Mouse (Mus musculus) midbrain, embryonic 14.5 days (tissue): Measurements from ENCODE around the gene Frs2. TPM values are rescaled to one million over a fixed set of nuclear protein-coding genes. Genes with fewer than 3 reads are reported as not detected.

Experiments
- ATAC-seq: fragments of 200-750 bp; cut with Nextera tagmentation; 2 replicates; pipeline ENCODE4 v1.8.0; 2017; ENCODE audit warnings: moderate number of reproducible peaks, moderate library complexity; ENCODE audit not compliant: low FRiP score, low TSS enrichment
- DNase-seq: peaks from one replicate; pipeline ENCODE4 v3.0.0-alpha.2; 2015
- H3K27ac ChIP-seq: fragments of 300-500 bp; sonication (generic); replicated peaks from 2 replicates; pipeline ENCODE4 v1.5.1; 2014; ENCODE audit warnings: mild to moderate bottlenecking, low read depth, low read length, moderate library complexity
- H3K27me3 ChIP-seq: fragments of 300-500 bp; sonication (generic); 2 replicates; pipeline ENCODE4 v1.6.1; 2014; ENCODE audit warnings: low read length, control low read depth, mixed read lengths; ENCODE audit not compliant: control insufficient read depth, insufficient read depth
- H3K36me3 ChIP-seq: fragments of 300-500 bp; sonication (generic); 2 replicates; pipeline ENCODE4 v1.6.1; 2014; ENCODE audit warnings: low read length, control low read depth; ENCODE audit not compliant: control insufficient read depth, insufficient read depth
- H3K4me1 ChIP-seq: fragments of 300-500 bp; sonication (generic); 2 replicates; pipeline ENCODE4 v1.6.1; 2014; ENCODE audit warnings: mild to moderate bottlenecking, antibody characterized with exemption, low read length, control low read depth; ENCODE audit not compliant: control insufficient read depth, insufficient read depth
- H3K4me2 ChIP-seq: fragments of 300-500 bp; sonication (generic); 2 replicates; pipeline ENCODE4 v1.6.1; 2014; ENCODE audit warnings: mild to moderate bottlenecking, low read length, moderate library complexity
- H3K4me3 ChIP-seq: fragments of 300-500 bp; sonication (generic); replicated peaks from 2 replicates; pipeline ENCODE4 v1.5.1; 2014; ENCODE audit warnings: low read depth, low read length
- H3K9ac ChIP-seq: fragments of 300-500 bp; sonication (generic); replicated peaks from 2 replicates; pipeline ENCODE4 v1.6.1; 2014; ENCODE audit warnings: mild to moderate bottlenecking, low read length, moderate library complexity
- H3K9me3 ChIP-seq: fragments of 300-500 bp; sonication (generic); 2 replicates; pipeline ENCODE4 v1.6.1; 2016; ENCODE audit warnings: low read length, control low read depth, mixed read lengths; ENCODE audit not compliant: control insufficient read depth
- WGBS: fragments of 180-500 bp; shearing (Covaris S2); extraction: QIAGEN DNeasy Blood & Tissue Kit; methylation state at CpG from one replicate; pipeline ENCODE4 v1.1.7; 2014; 5-methylcytosine and 5-hydroxymethylcytosine counted together
- polyA plus RNA-seq: library from polyadenylated mRNA; unstranded; fragments of >200 nt; fragmentation: Nextera tagmentation; extraction: Ambion mirVana; gene quantifications from 2 replicates; pipeline ENCODE4 v1.2.1, GENCODE M21; 2014

Frs2 gene
- polyA plus RNA-seq, 1 experiment from 2014 or later: 30.3 TPM

GRCm38 (mm10) chr10:117150764-117151163, 2.4 kb upstream of the Frs2 start:
- no peak for DNase-seq
- H3K9ac ChIP-seq: no peak overlapping the region
- no peak overlapping the region for H3K4me3 ChIP-seq
- no peak overlapping the region for H3K4me2 ChIP-seq
- no peak overlapping the region for H3K27ac ChIP-seq
- no peaks in the 10 kb centered on the region for H3K9me3 ChIP-seq
- H3K27me3 ChIP-seq: no peaks in the 10 kb centered on the region
- ATAC-seq: no peak
- H3K36me3 ChIP-seq: no peaks in the 10 kb centered on the region
- 16% methylated on average over 10 of the region's 10 CpGs for WGBS
- H3K4me1 ChIP-seq: peaks cover 16% of the 10 kb centered on the region

DNA sequence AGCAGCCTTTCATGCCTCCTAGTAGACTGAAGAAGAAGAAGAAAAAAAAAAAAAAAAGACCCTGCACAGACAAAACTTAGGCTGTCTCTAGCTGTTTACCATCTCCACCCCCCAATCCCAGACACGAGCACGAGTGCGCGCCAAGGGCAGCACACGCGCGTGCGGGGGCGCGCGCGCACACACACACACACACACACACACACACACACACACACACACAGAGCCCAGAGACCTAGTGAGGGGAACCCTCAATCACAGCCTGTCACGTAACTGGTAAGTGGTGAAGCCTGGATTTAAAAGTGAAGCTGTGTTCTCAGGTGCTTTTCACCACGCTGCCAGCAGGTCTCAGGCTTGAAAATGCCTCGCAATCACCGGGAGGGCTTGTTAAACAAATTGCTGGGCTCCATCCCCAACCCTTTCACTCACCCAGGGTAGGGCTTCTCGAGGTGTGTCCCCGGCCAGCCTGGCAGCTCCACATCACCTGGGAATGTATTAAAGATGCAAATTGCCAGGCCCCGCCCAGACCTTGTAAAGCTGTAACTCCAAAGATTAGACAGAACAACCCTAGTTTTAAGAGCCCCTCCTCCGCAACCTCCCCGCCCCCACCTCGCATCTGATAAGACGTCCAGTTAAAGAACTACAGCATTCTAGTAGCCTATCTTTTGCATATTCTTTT, 1.7 kb upstream of the Frs2 start:
- WGBS: 2% methylated on average over 23 of the region's 23 CpGs
- H3K9me3 ChIP-seq: no peaks in the 10 kb centered on the region
- H3K4me1 ChIP-seq: peaks cover 16% of the 10 kb centered on the region
- peak overlapping the region; percentile 25 for H3K4me3 ChIP-seq
- ATAC-seq (no peak), DNase-seq (peak; percentile 58)
- H3K9ac ChIP-seq: no peak overlapping the region; the same call in 1 of the 2 replicates
- no peaks in the 10 kb centered on the region for H3K36me3 ChIP-seq
- no peak overlapping the region for H3K27ac ChIP-seq
- H3K4me2 ChIP-seq: peak overlapping the region; percentile 75
- H3K27me3 ChIP-seq: no peaks in the 10 kb centered on the region

- 15% methylated on average over 7 of the region's 7 CpGs for WGBS
- Histone ChIP-seq H3K4me2 (peak overlapping the region; percentile 75), H3K27ac (no peak overlapping the region), H3K9me3 (no peaks in the 10 kb centered on the region), H3K36me3 (no peaks in the 10 kb centered on the region), H3K4me3 (peak overlapping the region; percentile 93), H3K4me1 (peaks cover 16% of the 10 kb centered on the region), H3K27me3 (no peaks in the 10 kb centered on the region), H3K9ac (no peak overlapping the region)
- no peak for DNase-seq
- no peak for ATAC-seq
Measured at GRCm38 (mm10) chr10:117149241-117149640, 907 bp upstream of the Frs2 start.

DNA sequence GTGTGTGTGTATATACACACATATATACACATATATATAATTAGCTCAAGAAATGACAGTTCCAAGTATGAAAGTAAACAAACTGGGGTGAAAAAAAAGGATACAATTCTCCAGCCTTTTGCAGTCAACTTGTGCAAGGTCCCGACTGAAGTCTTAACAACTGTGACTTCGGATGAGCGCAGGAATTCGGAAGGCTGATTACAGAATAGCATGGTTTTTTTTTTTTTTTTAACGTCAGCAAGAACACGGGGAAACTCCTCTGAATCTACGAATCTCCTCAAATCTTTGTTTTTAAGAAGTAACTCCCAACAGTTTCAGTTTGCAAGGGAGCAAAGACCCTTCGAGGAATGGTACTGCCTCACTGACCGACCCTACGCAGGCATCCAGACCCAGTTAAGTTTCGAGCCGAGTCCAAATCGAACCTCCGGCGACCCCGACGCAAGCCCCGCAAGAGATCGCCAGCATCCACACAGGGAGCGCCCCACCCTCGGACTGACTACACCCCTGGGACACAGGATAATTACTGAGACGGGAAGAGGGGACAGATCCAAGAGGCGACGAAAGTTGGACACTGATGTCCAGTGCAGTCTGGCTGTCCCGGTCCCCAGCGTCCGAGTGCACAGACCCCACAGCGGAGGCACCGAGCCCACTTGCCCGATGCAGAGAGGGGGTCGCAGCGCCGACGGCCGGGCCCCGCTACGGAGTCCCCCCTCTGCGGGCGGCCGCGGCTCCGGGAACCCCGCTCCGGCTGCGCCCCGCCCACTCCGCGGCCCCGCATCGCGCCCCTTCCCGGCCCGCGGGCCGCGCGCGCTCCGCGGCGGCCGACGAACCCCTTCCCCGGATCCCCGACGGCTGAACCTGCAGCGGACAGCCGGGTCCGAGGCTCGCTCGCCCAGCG, 622 bp downstream of the Frs2 start:
- ATAC-seq (peak; percentile 3; the same call in 1 of the 2 replicates), DNase-seq (peak; percentile 31)
- Histone ChIP-seq H3K9me3 (no peaks in the 10 kb centered on the region), H3K9ac (peak overlapping the region; percentile 91), H3K36me3 (no peaks in the 10 kb centered on the region), H3K27ac (peak overlapping the region; percentile 87), H3K27me3 (no peaks in the 10 kb centered on the region), H3K4me3 (peak overlapping the region; percentile 93), H3K4me1 (peaks cover 16% of the 10 kb centered on the region), H3K4me2 (peak overlapping the region; percentile 75)
- WGBS: under 1% methylated on average over 71 of the region's 72 CpGs

GRCm38 (mm10) chr10:117146421-117146820, 1.9 kb downstream of the Frs2 start:
- 76% methylated on average over 9 of the region's 9 CpGs for WGBS
- H3K27me3 ChIP-seq: no peaks in the 10 kb centered on the region
- H3K27ac ChIP-seq: no peak overlapping the region
- H3K36me3 ChIP-seq: no peaks in the 10 kb centered on the region
- no peak overlapping the region for H3K4me3 ChIP-seq
- H3K4me2 ChIP-seq: peak overlapping the region; percentile 6; the same call in 1 of the 2 replicates
- DNase-seq: no peak
- no peaks in the 10 kb centered on the region for H3K9me3 ChIP-seq
- no peak for ATAC-seq
- peaks cover 5% of the 10 kb centered on the region for H3K4me1 ChIP-seq
- H3K9ac ChIP-seq: no peak overlapping the region

GRCm38 (mm10) chr10:117145546-117146265, 2.6 kb downstream of the Frs2 start:
- no peak overlapping the region for H3K9ac ChIP-seq
- WGBS: 90% methylated on average over 8 of the region's 8 CpGs
- no peak for ATAC-seq

GRCm38 (mm10) chr10:117144628-117145027, 3.7 kb downstream of the Frs2 start:
- no peak for ATAC-seq
- no peak overlapping the region for H3K27ac ChIP-seq
- no peaks in the 10 kb centered on the region for H3K27me3 ChIP-seq
- no peaks in the 10 kb centered on the region for H3K4me1 ChIP-seq
- H3K9me3 ChIP-seq: no peaks in the 10 kb centered on the region
- no peak overlapping the region for H3K4me2 ChIP-seq
- 79% methylated on average over 6 of the region's 6 CpGs for WGBS
- no peak overlapping the region for H3K4me3 ChIP-seq
- DNase-seq: no peak
- H3K9ac ChIP-seq: no peak overlapping the region
- no peaks in the 10 kb centered on the region for H3K36me3 ChIP-seq

More at GRCm38 (mm10) chr10:117145546-117146265, 2.6 kb downstream of the Frs2 start:
- Histone ChIP-seq H3K27me3 (no peaks in the 10 kb centered on the region), H3K4me1 (peaks cover 5% of the 10 kb centered on the region), H3K4me2 (no peak overlapping the region), H3K36me3 (no peaks in the 10 kb centered on the region), H3K27ac (no peak overlapping the region), H3K9me3 (no peaks in the 10 kb centered on the region), H3K4me3 (no peak overlapping the region)
- DNase-seq: no peak

DNA sequence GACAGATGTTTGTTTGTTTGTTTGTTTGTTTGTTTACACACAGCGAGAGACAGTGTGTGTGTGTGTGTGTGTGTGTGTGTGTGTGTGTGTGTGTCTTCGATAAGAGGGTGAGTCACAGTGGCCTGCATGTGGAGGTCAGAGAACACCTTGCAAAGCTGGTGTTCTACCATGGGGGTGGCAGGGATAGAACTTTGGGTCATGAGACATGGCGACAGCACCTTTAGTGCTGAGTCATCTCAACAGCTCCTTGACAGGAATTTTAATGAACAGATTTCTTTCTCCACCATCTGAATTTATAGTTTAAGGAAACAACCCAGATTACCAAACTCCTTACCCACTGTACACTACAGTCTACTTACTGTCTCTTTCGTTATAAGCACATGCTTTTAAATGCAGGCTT, 4.3 kb downstream of the Frs2 start:
- DNase-seq (no peak), ATAC-seq (no peak)
- no peaks in the 10 kb centered on the region for H3K36me3 ChIP-seq
- no peak overlapping the region for H3K9ac ChIP-seq
- no peaks in the 10 kb centered on the region for H3K27me3 ChIP-seq
- no peaks in the 10 kb centered on the region for H3K4me1 ChIP-seq
- H3K9me3 ChIP-seq: no peaks in the 10 kb centered on the region
- H3K27ac ChIP-seq: no peak overlapping the region
- 94% methylated on average over 4 of the region's 4 CpGs for WGBS
- no peak overlapping the region for H3K4me2 ChIP-seq
- H3K4me3 ChIP-seq: no peak overlapping the region
